8 mouse cellular contexts compared by ENCODE assay signal in the genomic region with DNA sequence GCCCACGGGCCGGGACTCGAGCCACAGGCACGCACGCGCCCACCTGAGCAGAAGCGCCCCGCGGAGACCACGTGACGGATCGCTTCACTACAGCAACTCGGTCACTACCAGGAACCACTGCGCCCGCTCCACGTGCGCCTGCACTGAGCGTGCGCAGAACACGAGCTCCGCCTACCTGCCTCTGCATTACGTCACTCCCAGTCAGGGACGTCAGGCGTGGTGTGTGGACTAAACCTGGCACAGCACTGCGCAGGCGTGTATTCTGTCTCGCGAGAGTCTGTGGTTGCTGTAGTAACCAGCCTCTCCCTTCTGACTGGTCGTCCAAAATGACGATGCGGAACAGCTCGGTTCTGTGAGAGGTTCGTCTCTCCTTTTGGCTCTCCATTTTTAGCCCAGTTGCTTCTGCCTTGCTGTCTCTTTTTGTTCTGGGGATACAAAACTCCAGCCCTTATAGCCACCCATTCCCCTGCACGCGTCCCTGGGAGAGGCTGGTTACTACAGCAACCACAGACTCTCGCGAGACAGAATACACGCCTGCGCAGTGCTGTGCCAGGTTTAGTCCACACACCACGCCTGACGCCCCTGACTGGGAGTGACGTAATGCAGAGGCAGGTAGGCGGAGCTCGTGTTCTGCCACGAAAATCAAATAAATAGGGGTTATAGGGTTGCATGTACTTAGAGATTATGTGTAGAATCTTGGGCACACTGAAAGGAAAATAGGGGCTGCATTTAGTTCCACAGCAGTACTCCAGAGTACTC. TPM values are rescaled to one million over a fixed set of nuclear protein-coding genes. Genes with fewer than 3 reads are reported as not detected.
DNase-seq lines count a peak whose midpoint lies in the region; ATAC-seq lines count a peak whose summit lies in the region.

Gene Rpp38 (minus strand): TSS at position 160 of the 759 bp plus-strand sequence.

- H3K9ac ChIP-seq in heart, embryonic 14.5 days (ENCODE audit: low read length) = peak within 1 kb of the TSS; percentile 79
- H3K9ac ChIP-seq in liver, embryonic 13.5 days = peak within 1 kb of the TSS; percentile 83
- H3K9ac ChIP-seq in stomach, embryonic 16.5 days (ENCODE audit: low read length) = peak within 1 kb of the TSS; percentile 82

- peak within 1 kb of the TSS; percentile 79 for H3K4me2 ChIP-seq in heart, embryonic 14.5 days (ENCODE audit: low read length)
- peak within 1 kb of the TSS; percentile 94 for H3K4me2 ChIP-seq in liver, embryonic 13.5 days
- peak within 1 kb of the TSS; percentile 56 for H3K4me2 ChIP-seq in stomach, embryonic 16.5 days (ENCODE audit: low read depth, low read length)

- H3K36me3 ChIP-seq in heart, embryonic 14.5 days (ENCODE audit: control insufficient read depth, insufficient read depth, low read length) = peaks cover 27% of the 10 kb centered on the region
- H3K36me3 ChIP-seq in liver, embryonic 13.5 days = peaks cover 23% of the 10 kb centered on the region
- H3K36me3 ChIP-seq in stomach, embryonic 16.5 days (ENCODE audit: control insufficient read depth, insufficient read depth, low read length) = peaks cover 12% of the 10 kb centered on the region; the same call in 1 of the 2 replicates

- DNase-seq in CD4-positive helper T cell, adult 2 months (ENCODE audit: low read depth, low spot score) = peak; percentile 99
- DNase-seq in brain, embryonic 18.5 days (ENCODE audit: low read depth, low spot score) = peak; percentile 97
- DNase-seq in kidney, postnatal 14 days = peak; percentile 99
- DNase-seq in liver, embryonic 13.5 days = peak; percentile 98
- DNase-seq in neural tube, embryonic 10.5 days (ENCODE audit: extremely low spot score, low spot score) = peak; percentile 98

- H3K27ac ChIP-seq in heart, embryonic 14.5 days (replicated peaks in 1 of 2; ENCODE audit: control insufficient read depth in 1 of 2, insufficient read depth in 1 of 2, low read depth in 2 of 2, low read length in 2 of 2) = peak within 1 kb of the TSS; percentile 68 to 75
- peak within 1 kb of the TSS; percentile 68 for H3K27ac ChIP-seq in liver, embryonic 13.5 days
- peak within 1 kb of the TSS; percentile 66 for H3K27ac ChIP-seq in stomach, embryonic 16.5 days (ENCODE audit: low read length)

- ATAC-seq in erythroid progenitor cell, adult 5-6 weeks (replicated peaks; ENCODE audit: low FRiP score, poor library complexity, severe bottlenecking) = peak; percentile 90
- ATAC-seq in heart, embryonic 14.5 days (ENCODE audit: insufficient number of reproducible peaks, insufficient read depth, low FRiP score, low read depth) = peak; percentile 99
- peak; percentile 94 for ATAC-seq in liver, embryonic 13.5 days (ENCODE audit: low read depth)
- peak; percentile 98 for ATAC-seq in stomach, embryonic 16.5 days (ENCODE audit: insufficient read depth, low FRiP score)

- H3K9me3 ChIP-seq in heart, embryonic 14.5 days (ENCODE audit: control insufficient read depth, low read length) = no peaks in the 10 kb centered on the region
- H3K9me3 ChIP-seq in liver, embryonic 13.5 days (replicated peaks) = no peaks in the 10 kb centered on the region
- H3K9me3 ChIP-seq in stomach, embryonic 16.5 days (replicated peaks; ENCODE audit: control insufficient read depth, low read length) = no peaks in the 10 kb centered on the region

- H3K27me3 ChIP-seq in heart, embryonic 14.5 days (ENCODE audit: control insufficient read depth, insufficient read depth, low read length) = peaks cover 3% of the 10 kb centered on the region; the same call in 1 of the 2 replicates
- H3K27me3 ChIP-seq in liver, embryonic 13.5 days = 0 out of 2 replicates have a peak, but pooled peaks cover 2% of the 10 kb centered on the region
- H3K27me3 ChIP-seq in stomach, embryonic 16.5 days (ENCODE audit: control insufficient read depth, insufficient read depth, low read length) = 0 out of 2 replicates have a peak, but pooled peaks cover 2% of the 10 kb centered on the region

- peak within 1 kb of the TSS; percentile 63 to 75 for H3K4me3 ChIP-seq in heart, embryonic 14.5 days (ENCODE audit: control insufficient read depth in 1 of 2, insufficient read depth in 1 of 2, low read depth in 1 of 2, low read length in 2 of 2)
- peak within 1 kb of the TSS; percentile 74 for H3K4me3 ChIP-seq in liver, embryonic 13.5 days (replicated peaks)
- peak within 1 kb of the TSS; percentile 69 for H3K4me3 ChIP-seq in stomach, embryonic 16.5 days (replicated peaks; ENCODE audit: low read length)

- WGBS in heart, embryonic 14.5 days = under 1% methylated on average over 45 of the region's 45 CpGs
- under 1% methylated on average over 45 of the region's 45 CpGs for WGBS in liver, embryonic 13.5 days (ENCODE audit: insufficient replicate concordance)
- under 1% methylated on average over 45 of the region's 45 CpGs for WGBS in stomach, embryonic 16.5 days

- peaks cover 6 to 13% of the 10 kb centered on the region in 2 experiments for H3K4me1 ChIP-seq in heart, embryonic 14.5 days (ENCODE audit: control insufficient read depth in 2 of 2, insufficient read depth in 2 of 2, low read length in 2 of 2)
- H3K4me1 ChIP-seq in liver, embryonic 13.5 days (replicated peaks) = peaks cover 32% of the 10 kb centered on the region
- H3K4me1 ChIP-seq in stomach, embryonic 16.5 days (ENCODE audit: control insufficient read depth, insufficient read depth, low read length) = peaks cover 14% of the 10 kb centered on the region

RNA-seq across cellular contexts. Expression of gene Rpp38, which starts in this region (rescaled TPM):
- total RNA-seq in erythroid progenitor cell, adult 5-6 weeks (2015; ENCODE audit: low replicate concordance) = 2.5 and 5.8 TPM in 2 replicates
- 2.6 TPM in 1 of 2 replicates, not detected in the other for total RNA-seq in erythroid progenitor cell, adult 5-6 weeks (2017; ENCODE audit: low replicate concordance)
- 12.5 and 12.8 TPM in 2 replicates for polyA plus RNA-seq in heart, embryonic 14.5 days (2014; fragmentation: Nextera tagmentation; extraction: Ambion mirVana)
- 15.6 and 19.1 TPM in 2 replicates for polyA plus RNA-seq in liver, embryonic 13.5 days (2015; fragmentation: Nextera tagmentation; extraction: Ambion mirVana)
- 21.1 and 22.0 TPM in 2 replicates for polyA plus RNA-seq in stomach, embryonic 16.5 days (2015; fragmentation: Nextera tagmentation; extraction: Ambion mirVana)

Comparison
In these comparisons a context has a peak if more than half of its experiments do, and no peak if none do; other contexts are left out.
1. Peak in every context shown above with its lines: DNase-seq, ATAC-seq, H3K4me3 ChIP-seq and H3K27ac ChIP-seq.